Mouse (Mus musculus) brain, embryonic 14.5 days (tissue): ENCODE measurements at regions not wholly inside any gene's neighbourhood (a gene's known extent, or its start where the extent isn't known, plus 50 kb on each side); places are given as distances from the start of the nearest gene placed in this dataset.

Experiments used
- CTCF ChIP-seq: fragments of 200-500 bp; IDR thresholded peaks from 2 replicates; pipeline ENCODE4 v1.5.1; 2012; ENCODE audit warnings: inconsistent platforms, mild to moderate bottlenecking, moderate library complexity, borderline replicate concordance; ENCODE audit not compliant: insufficient read depth, insufficient read length; ENCODE audit errors: extremely low read depth
- POLR2A ChIP-seq: fragments of 200-500 bp; IDR thresholded peaks from 2 replicates; pipeline ENCODE4 v1.6.1; 2012; ENCODE audit warnings: mild to moderate bottlenecking, inconsistent platforms, borderline replicate concordance; ENCODE audit not compliant: poor library complexity, insufficient read depth, insufficient read length, severe bottlenecking; ENCODE audit errors: extremely low read depth

- TF ChIP-seq CTCF (no peak), POLR2A (no peak)
These were observed 3808.0 kb downstream of the 9330182O14Rik start for GRCm38 (mm10) chr15:43942002-43942660.
